Mouse (Mus musculus): ENCODE data around the gene Tead4. TPM values are rescaled to one million over a fixed set of nuclear protein-coding genes. Genes with fewer than 3 reads are reported as not detected.

Gene Tead4
- total and polyA plus RNA-seq, 3 experiments = 0.98 to 3.7 (median 3.3) TPM

DNA sequence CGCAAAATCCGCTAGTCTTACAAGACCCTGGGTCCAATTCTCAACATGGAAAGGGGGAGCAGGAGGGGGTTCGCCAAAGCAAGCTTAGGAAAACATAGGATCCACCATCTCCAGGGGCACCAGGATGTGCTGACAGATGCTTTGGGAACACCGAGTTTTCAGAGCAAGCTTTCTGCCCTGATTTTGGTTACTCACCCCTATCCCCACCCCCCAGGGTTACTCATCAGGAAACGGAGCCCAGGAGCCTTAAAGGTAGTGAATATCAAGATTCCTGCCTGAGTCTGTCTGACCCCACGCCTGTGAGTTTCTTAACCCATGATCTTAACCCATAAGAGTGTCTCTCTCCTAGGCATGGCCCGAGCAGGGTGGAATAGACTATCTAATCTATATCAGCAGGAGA, 2.4 kb downstream of the Tead4 start:
- H3K79me2 ChIP-seq (replicated peaks; ENCODE audit: control insufficient read depth, insufficient read depth, low read length) = no peaks in the 10 kb centered on the region
- intact Hi-C loops (cut with DNase I) = loop anchor here (5.0 to 10.0 kb wide), 2 partner anchors 36 to 1753 kb away; no protein-coding TSS in a partner anchor
- peaks cover 18% of the 10 kb centered on the region for H3K4me1 ChIP-seq (ENCODE audit: control insufficient read depth, insufficient read depth, low read length)
- TF ChIP-seq CTCF (IDR thresholded peaks at IDR 0.05) (no peak), POLR2A (IDR thresholded peaks at IDR 0.05; ENCODE audit: insufficient read depth, low read depth, low read length) (no peak), EP300 (IDR thresholded peaks at IDR 0.05; ENCODE audit: insufficient read depth, low read depth, low read length) (no peak)
- H3K4me3 ChIP-seq = no peak overlapping the region
- H3K27ac ChIP-seq = no peak overlapping the region
- H3K27me3 ChIP-seq (ENCODE audit: control insufficient read depth, insufficient read depth, low read length) = no peaks in the 10 kb centered on the region
- 60% methylated on average over 7 of the region's 7 CpGs for WGBS
- DNase-seq = no peak
- H3K36me3 ChIP-seq (ENCODE audit: control insufficient read depth, insufficient read depth, low read length) = no peaks in the 10 kb centered on the region
- no peak overlapping the region for H3K9ac ChIP-seq (ENCODE audit: low read depth, low read length)

DNA sequence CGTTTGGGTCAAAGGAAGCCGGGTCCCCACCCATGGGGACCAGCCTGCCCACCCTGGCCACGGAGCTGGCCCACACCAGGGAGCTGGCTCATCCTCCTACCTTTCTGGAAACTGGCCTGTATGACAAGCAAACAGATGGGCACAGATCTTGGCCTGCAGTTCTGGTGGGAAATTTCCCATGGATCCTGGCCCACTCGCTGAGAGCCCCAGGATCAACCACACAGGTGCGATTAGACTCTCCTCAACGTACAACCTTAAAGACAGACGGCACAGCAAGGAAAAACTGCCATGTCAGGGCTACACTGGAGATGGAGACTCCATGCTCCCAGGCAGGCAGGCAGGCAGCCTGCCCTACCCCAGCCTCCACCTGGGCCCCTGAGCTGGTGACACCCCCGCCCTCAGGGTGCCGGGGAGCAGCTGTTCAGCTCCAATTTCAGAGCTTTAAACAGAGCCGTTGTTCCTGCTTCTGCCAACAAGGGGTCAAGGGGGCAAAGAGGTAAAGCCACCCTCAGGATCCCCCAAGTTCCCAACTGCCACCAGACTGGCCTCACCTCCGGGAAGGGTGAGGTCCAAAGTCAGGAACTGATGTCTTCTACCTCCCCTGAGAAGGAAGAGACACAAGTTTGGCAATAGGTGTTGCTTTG, 3.8 kb downstream of the Tead4 start:
- Histone ChIP-seq H3K36me3 (ENCODE audit: control insufficient read depth, insufficient read depth, low read length) (no peaks in the 10 kb centered on the region), H3K4me1 (ENCODE audit: control insufficient read depth, insufficient read depth, low read length) (peaks cover 18% of the 10 kb centered on the region), H3K27me3 (ENCODE audit: control insufficient read depth, insufficient read depth, low read length) (no peaks in the 10 kb centered on the region), H3K9ac (ENCODE audit: low read depth, low read length) (no peak overlapping the region), H3K79me2 (replicated peaks; ENCODE audit: control insufficient read depth, insufficient read depth, low read length) (no peaks in the 10 kb centered on the region), H3K4me3 (no peak overlapping the region), H3K27ac (peak overlapping the region; percentile 81)
- TF ChIP-seq EP300 (IDR thresholded peaks at IDR 0.05; ENCODE audit: insufficient read depth, low read depth, low read length) (no peak), CTCF (IDR thresholded peaks at IDR 0.05) (no peak), POLR2A (IDR thresholded peaks at IDR 0.05; ENCODE audit: insufficient read depth, low read depth, low read length) (no peak)
- intact Hi-C loops (cut with DNase I) = loop anchor here (5.0 to 10.0 kb wide), 2 partner anchors 35 to 1752 kb away; no protein-coding TSS in a partner anchor
- WGBS = 44% methylated on average over 11 of the region's 11 CpGs
- peak in 1 of 2 experiments; percentile 10 for DNase-seq

DNA sequence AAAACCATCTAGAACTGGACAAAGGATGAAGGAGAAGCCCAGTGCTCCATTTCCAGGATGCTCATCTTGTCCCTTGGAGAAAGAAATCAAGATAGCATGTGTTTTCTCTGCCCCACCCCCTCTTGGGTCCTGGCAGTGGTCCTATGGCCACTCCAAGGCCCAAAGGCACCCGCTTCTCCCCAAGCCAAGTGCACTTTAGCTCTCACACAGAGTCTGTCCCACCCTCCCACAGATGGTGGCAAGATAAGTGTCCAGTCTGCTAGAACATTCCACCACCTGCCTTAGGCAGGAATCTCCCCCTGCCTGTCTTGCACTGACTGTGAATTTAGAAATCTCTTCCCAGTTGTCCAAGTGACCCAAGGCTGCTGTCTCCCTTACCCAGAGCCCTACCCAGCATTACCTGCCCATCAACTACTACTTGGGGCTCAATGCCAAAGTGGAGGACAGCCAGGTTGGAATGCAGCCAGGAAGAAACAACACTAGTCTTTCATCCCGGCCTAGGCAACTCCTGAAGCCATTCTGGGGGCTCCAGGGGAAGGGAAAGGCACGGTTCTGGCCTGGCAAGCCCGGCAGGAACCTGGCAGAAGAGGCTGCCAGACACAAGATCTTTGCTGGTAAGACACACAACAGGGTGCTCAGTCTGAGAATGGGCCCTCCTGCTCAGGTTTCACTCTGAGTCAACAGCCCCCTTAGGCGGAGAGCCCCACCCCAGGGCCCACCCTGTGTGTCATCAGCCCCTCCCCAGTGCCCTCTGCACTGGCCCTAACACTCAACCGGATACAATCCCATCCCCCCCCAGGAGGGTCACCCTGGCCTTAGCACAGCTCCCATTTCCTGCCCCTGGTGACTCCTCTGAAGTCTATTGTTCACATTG, 4.5 kb downstream of the Tead4 start:
- TF ChIP-seq POLR2A (IDR thresholded peaks at IDR 0.05; ENCODE audit: insufficient read depth, low read depth, low read length) (no peak), EP300 (IDR thresholded peaks at IDR 0.05; ENCODE audit: insufficient read depth, low read depth, low read length) (peak; percentile 83)
- Histone ChIP-seq H3K27ac (peak overlapping the region; percentile 81), H3K9ac (ENCODE audit: low read depth, low read length) (peak overlapping the region; percentile 24; the same call in 1 of the 2 replicates), H3K4me3 (no peak overlapping the region), H3K79me2 (replicated peaks; ENCODE audit: control insufficient read depth, insufficient read depth, low read length) (no peaks in the 10 kb centered on the region), H3K36me3 (ENCODE audit: control insufficient read depth, insufficient read depth, low read length) (no peaks in the 10 kb centered on the region), H3K4me1 (ENCODE audit: control insufficient read depth, insufficient read depth, low read length) (peaks cover 18% of the 10 kb centered on the region), H3K27me3 (ENCODE audit: control insufficient read depth, insufficient read depth, low read length) (no peaks in the 10 kb centered on the region)
- peak; percentile 58 to 71 for DNase-seq
- intact Hi-C loops (cut with DNase I) = loop anchor here (5.0 to 10.0 kb wide), 2 partner anchors 34 to 1751 kb away; no protein-coding TSS in a partner anchor
- 40% methylated on average over 6 of the region's 6 CpGs for WGBS

DNA sequence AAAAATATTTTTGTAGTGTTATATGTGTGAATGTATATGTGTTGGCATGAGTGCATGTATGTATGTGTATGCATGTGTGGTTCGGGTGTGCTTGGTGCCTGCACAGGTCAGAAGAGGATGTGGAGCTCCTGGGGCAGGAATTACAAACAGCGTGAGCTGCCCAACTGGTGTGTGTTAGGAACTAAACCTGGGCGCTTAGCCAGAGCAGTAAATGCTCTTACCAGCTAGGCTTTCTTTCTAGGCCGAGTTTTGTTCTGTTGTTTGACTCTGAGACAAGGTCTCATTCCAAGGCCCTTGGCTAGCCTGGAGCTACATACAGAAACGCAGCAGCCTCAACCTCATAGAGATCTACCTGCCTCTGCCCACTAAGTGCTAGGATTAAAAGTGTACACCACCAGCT, 9.3 kb downstream of the Tead4 start:
- H3K27me3 ChIP-seq (ENCODE audit: control insufficient read depth, insufficient read depth, low read length) = no peaks in the 10 kb centered on the region
- no peak overlapping the region for H3K27ac ChIP-seq
- intact Hi-C loops (cut with DNase I) = loop anchor here (10.0 kb wide), 1 partner anchor 1746 kb away; no protein-coding TSS in a partner anchor
- H3K4me1 ChIP-seq (ENCODE audit: control insufficient read depth, insufficient read depth, low read length) = peaks cover 10% of the 10 kb centered on the region
- TF ChIP-seq POLR2A (IDR thresholded peaks at IDR 0.05; ENCODE audit: insufficient read depth, low read depth, low read length) (no peak), CTCF (IDR thresholded peaks at IDR 0.05) (no peak), EP300 (IDR thresholded peaks at IDR 0.05; ENCODE audit: insufficient read depth, low read depth, low read length) (no peak)
- no peaks in the 10 kb centered on the region for H3K79me2 ChIP-seq (replicated peaks; ENCODE audit: control insufficient read depth, insufficient read depth, low read length)
- WGBS = 53% methylated on average over 5 of the region's 5 CpGs
- no peak overlapping the region for H3K9ac ChIP-seq (ENCODE audit: low read depth, low read length)
- no peak overlapping the region for H3K4me3 ChIP-seq
- no peaks in the 10 kb centered on the region for H3K36me3 ChIP-seq (ENCODE audit: control insufficient read depth, insufficient read depth, low read length)
- DNase-seq = no peak

DNA sequence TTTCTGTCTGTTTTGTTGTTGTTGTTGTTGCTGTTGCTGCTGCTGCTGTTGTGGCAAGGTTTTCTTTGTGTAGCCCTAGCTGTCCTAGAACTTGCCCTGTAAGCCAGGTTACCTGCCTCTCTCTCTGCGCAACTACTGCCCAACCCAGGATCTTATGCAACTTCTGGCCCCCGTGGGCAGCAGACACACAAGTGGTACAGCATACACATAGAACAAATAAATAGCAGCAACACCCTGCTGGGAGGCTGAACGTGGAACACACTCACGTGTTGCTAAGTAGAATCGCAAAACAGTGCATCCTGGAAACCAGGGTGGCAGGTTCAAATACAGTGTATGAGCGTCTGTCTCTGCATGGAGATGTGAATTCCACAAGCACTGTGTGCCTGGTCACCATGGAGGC, 11.9 kb downstream of the Tead4 start:
- intact Hi-C loops (cut with DNase I) = no loop called here
- H3K36me3 ChIP-seq (ENCODE audit: control insufficient read depth, insufficient read depth, low read length) = no peaks in the 10 kb centered on the region
- H3K27me3 ChIP-seq (ENCODE audit: control insufficient read depth, insufficient read depth, low read length) = no peaks in the 10 kb centered on the region
- H3K4me1 ChIP-seq (ENCODE audit: control insufficient read depth, insufficient read depth, low read length) = peaks cover 6% of the 10 kb centered on the region
- H3K4me3 ChIP-seq = no peak overlapping the region
- no peak for DNase-seq
- no peaks in the 10 kb centered on the region for H3K79me2 ChIP-seq (replicated peaks; ENCODE audit: control insufficient read depth, insufficient read depth, low read length)
- WGBS = 88% methylated on average over 6 of the region's 6 CpGs
- TF ChIP-seq CTCF (IDR thresholded peaks at IDR 0.05) (no peak), EP300 (IDR thresholded peaks at IDR 0.05; ENCODE audit: insufficient read depth, low read depth, low read length) (no peak), POLR2A (IDR thresholded peaks at IDR 0.05; ENCODE audit: insufficient read depth, low read depth, low read length) (no peak)
- no peak overlapping the region for H3K9ac ChIP-seq (ENCODE audit: low read depth, low read length)
- no peak overlapping the region for H3K27ac ChIP-seq
